Mouse (Mus musculus) erythroblast, embryonic 14.5 days (primary cell): ENCODE results near the gene Oaz1. TPM values are rescaled to one million over a fixed set of nuclear protein-coding genes. Genes with fewer than 3 reads are reported as not detected.
"Not testable (repeated sequence)": the region's sequence is repeated elsewhere in the genome, so short reads cannot be mapped to it uniquely, and the experiment has no call there.

Source experiments
- H3K27me3 ChIP-seq: 2 replicates; pipeline ENCODE4 v1.6.1; 2012; ENCODE audit warnings: inconsistent platforms; ENCODE audit not compliant: control insufficient read depth
- H3K36me3 ChIP-seq: 2 replicates; pipeline ENCODE4 v1.6.1; 2012; ENCODE audit warnings: mild to moderate bottlenecking, inconsistent platforms; ENCODE audit not compliant: control insufficient read depth
- H3K4me1 ChIP-seq: 2 replicates; pipeline ENCODE4 v1.6.1; 2012; ENCODE audit warnings: inconsistent platforms; ENCODE audit not compliant: control insufficient read depth
- H3K4me3 ChIP-seq: replicated peaks from 2 replicates; pipeline ENCODE3; 2012; ENCODE audit warnings: moderate library complexity, mild to moderate bottlenecking, inconsistent platforms
- H3K9me3 ChIP-seq: 2 replicates; pipeline ENCODE4 v1.6.1; 2012; ENCODE audit warnings: low read length, inconsistent platforms, mixed read lengths; ENCODE audit not compliant: control insufficient read depth
- GATA1 ChIP-seq: IDR thresholded peaks from 2 replicates; pipeline ENCODE4 v1.6.1; 2012; ENCODE audit warnings: low read length, inconsistent platforms, mixed read lengths
- TAL1 ChIP-seq: IDR thresholded peaks from 3 replicates; pipeline ENCODE4 v1.6.1; 2012; ENCODE audit warnings: low read length, inconsistent platforms, mixed read lengths
- polyA plus RNA-seq: library from polyadenylated mRNA; stranded (reverse); fragments of >175 nt; gene quantifications from 2 replicates; pipeline ENCODE4 v1.2.3, GENCODE M21; 2012

Gene Oaz1
- polyA plus RNA-seq, 1 experiment: 1,446 TPM

DNA sequence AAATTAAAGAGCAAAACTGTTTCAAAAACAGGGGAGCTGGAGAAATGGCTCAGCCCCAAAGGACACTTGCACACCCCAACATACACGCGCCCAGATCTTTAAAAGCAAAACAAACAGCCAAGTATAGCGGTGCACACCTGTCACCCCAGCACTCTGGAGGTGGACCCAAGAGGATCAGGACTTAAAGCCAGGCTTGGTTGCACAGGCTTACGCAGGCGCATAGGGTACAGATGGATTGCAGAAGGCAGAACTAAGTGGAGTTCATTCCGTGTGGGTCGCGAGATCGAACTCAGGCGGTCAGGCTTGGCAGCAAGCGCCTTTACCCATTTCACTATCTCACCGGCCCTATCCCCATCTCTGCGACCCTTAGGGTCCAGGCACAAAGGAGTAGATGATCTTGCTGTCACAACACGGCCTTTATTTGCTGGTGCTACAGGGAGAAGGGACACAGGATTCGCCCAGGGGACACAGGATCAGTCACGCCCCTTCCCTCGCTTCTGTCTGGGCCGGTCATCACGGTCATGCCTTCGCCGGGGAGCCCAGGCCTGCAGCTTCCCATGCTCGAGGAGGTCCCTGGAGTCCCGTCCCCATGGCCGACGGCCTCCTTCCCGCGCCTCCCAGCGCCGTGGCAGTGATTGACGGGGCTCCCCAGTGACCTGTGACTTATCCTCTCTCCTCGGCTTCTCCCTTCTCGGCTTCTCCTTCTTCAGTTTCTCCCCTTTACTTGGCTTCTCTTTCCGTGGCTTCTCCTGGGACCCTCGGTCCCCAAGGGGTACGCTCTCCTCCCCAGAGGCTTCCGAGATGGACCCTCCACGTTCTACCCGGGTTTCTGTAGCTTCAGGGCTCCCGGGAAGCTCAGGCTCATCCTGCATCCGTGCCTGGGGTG, 18.1 kb upstream of the Oaz1 start:
- TF ChIP-seq GATA1 (no peak), TAL1 (no peak)
- peaks cover 72% of the 10 kb centered on the region for H3K27me3 ChIP-seq
- H3K36me3 ChIP-seq: peaks cover 33% of the 10 kb centered on the region
- H3K9me3 ChIP-seq: peaks cover 3% of the 10 kb centered on the region; the same call in 1 of the 2 replicates
- H3K4me3 ChIP-seq: no peak overlapping the region
- H3K4me1 ChIP-seq: peaks cover 40% of the 10 kb centered on the region

DNA sequence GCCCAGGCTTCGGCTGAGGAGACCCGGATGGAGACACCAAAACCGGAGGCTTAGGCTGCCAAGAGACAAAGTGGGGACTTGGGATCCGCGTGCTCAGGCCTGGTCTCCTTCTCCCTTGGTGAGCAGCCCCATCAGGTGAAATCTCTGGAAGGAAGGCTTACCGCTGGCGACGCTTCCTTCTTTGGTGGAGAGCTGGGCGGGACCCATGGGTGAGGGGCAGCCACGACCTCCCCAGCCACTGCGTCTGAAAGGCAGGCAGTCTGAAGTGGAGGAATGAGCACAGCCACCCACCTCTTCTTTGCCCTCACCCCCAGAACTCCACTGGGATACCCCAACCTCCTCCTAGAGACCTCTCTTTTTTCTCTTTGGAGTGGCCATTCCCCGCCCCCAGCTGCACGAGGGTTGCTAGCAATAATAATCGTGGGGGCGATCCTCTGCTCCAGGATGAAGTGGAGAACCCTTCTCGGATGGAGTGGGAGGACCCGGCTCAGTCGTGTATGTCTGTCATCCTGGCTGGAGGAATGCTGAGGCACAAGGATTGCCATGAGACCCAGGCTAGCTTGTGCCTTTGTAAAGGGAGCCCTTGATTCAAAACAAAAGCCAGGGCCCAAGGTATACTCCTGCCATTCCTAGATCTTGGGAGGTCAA, 17.3 kb upstream of the Oaz1 start:
- peaks cover 25% of the 10 kb centered on the region for H3K36me3 ChIP-seq
- no peak overlapping the region for H3K4me3 ChIP-seq
- H3K27me3 ChIP-seq: peaks cover 76% of the 10 kb centered on the region
- H3K4me1 ChIP-seq: peaks cover 37% of the 10 kb centered on the region
- peaks cover 6% of the 10 kb centered on the region; the same call in 1 of the 2 replicates for H3K9me3 ChIP-seq
- TF ChIP-seq GATA1 (no peak), TAL1 (no peak)

- peaks cover 15% of the 10 kb centered on the region for H3K36me3 ChIP-seq
- H3K27me3 ChIP-seq: peaks cover 79% of the 10 kb centered on the region
- peaks cover 37% of the 10 kb centered on the region for H3K4me1 ChIP-seq
- H3K9me3 ChIP-seq: peaks cover 6% of the 10 kb centered on the region; the same call in 1 of the 2 replicates
- no peak overlapping the region for H3K4me3 ChIP-seq
- TF ChIP-seq TAL1 (no peak), GATA1 (no peak)
Observed at GRCm38 (mm10) chr10:80810084-80810483, 16.4 kb upstream of the Oaz1 start.

DNA sequence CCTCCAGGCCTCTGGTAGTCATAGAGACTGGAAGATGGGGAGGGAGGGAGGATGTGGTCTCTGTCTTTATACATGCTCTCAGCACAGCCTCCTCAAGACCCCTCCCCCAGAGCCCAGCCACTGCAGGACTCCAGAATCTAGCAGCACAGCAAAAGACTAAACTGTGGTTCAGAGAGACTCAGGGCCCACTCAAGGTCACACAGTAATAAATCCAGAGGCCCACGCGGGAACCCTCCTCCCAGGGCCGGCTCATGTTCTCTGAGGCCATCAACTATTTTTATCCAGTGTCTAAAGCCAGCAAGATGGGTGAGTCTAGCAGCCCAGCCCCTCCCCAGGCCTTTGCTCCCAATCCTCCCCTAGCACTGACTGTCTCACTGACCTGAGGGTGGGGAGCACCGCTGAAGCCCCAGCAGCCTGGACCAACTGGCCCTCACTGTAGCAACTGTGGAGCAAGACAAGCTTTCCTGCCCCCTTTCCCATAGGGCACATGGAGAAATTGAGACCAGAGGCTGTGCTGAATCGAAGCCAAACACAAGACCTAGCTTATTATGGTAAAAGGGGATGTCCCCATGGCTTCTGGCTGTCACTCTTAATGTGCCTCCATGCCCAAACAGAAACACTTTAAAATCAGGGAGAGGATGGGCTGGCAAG, 13.9 kb upstream of the Oaz1 start:
- peaks cover 22% of the 10 kb centered on the region for H3K4me1 ChIP-seq
- H3K27me3 ChIP-seq: peaks cover 63% of the 10 kb centered on the region
- no peaks in the 10 kb centered on the region for H3K36me3 ChIP-seq
- H3K4me3 ChIP-seq: no peak overlapping the region
- TF ChIP-seq TAL1: no peak
- no peak for TF ChIP-seq GATA1
- peaks cover 6% of the 10 kb centered on the region; the same call in 1 of the 2 replicates for H3K9me3 ChIP-seq

DNA sequence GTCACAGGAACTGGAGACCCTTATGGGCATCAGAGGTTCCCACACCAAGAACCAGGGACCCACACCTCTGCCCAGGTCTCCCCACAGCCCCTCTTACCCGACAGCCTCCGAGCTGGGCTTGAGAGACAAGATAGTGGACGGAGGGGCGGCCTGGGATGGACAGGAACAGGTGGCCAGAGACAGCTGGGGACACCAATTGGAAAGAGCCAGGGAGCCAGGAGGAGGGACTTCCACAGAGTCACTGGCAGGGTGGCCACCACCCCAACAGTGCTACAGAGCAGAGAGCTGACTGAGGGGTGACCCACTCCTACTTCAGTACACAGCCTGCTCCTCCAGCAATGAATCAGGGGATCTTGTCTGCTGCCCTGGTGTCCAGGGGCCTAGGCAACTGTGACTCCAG, 13.1 kb upstream of the Oaz1 start, which contains the start of gene Jsrp1:
TSS of gene Jsrp1 (minus strand) at position 133 of the 400 bp plus-strand sequence.
- no peak for TF ChIP-seq TAL1
- no peak for TF ChIP-seq GATA1
- Histone ChIP-seq H3K27me3 (peaks cover 55% of the 10 kb centered on the region), H3K4me1 (peaks cover 21% of the 10 kb centered on the region), H3K9me3 (peaks cover 3% of the 10 kb centered on the region; the same call in 1 of the 2 replicates), H3K4me3 (no peak within 1 kb of the TSS), H3K36me3 (no peaks in the 10 kb centered on the region; the same call in 1 of the 2 replicates)

DNA sequence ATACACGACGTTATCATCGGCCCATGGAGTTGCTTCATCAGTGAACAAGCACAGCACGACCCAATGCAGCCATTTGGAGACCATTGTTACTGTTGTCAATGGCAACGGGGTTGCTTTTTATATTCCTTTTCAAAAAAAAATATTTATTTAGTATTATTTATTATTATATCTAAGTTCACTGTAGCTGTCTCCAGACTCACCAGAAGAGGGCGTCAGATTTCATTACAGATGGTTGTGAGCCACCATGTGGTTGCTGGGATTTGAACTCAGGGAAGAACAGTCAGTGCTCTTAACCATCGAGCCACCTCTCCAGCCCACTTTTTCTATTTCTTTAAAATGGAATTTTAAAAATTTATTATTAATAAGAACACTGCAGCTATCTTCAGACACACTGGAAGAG, 11.7 kb upstream of the Oaz1 start:
- H3K9me3 ChIP-seq: peaks cover 3% of the 10 kb centered on the region; the same call in 1 of the 2 replicates
- H3K27me3 ChIP-seq: peaks cover 40% of the 10 kb centered on the region
- no peak for TF ChIP-seq GATA1
- no peak for TF ChIP-seq TAL1

GRCm38 (mm10) chr10:80816303-80816702, 10.2 kb upstream of the Oaz1 start:
- not testable (repeated sequence) for H3K4me3 ChIP-seq, H3K36me3 ChIP-seq, H3K9me3 ChIP-seq
- Histone ChIP-seq H3K27me3 (peaks cover 25% of the 10 kb centered on the region), H3K4me1 (peaks cover 40% of the 10 kb centered on the region)

More for the DNA sequence above, 11.7 kb upstream of the Oaz1 start:
- Histone ChIP-seq H3K4me3 (no peak overlapping the region), H3K36me3 (no peaks in the 10 kb centered on the region; the same call in 1 of the 2 replicates), H3K4me1 (peaks cover 34% of the 10 kb centered on the region)

- peaks cover 42% of the 10 kb centered on the region for H3K4me1 ChIP-seq
- no peaks in the 10 kb centered on the region; the same call in 1 of the 2 replicates for H3K36me3 ChIP-seq
- no peak overlapping the region for H3K4me3 ChIP-seq
- TF ChIP-seq GATA1 (no peak), TAL1 (no peak)
- H3K9me3 ChIP-seq: peaks cover 3% of the 10 kb centered on the region; the same call in 1 of the 2 replicates
- peaks cover 17% of the 10 kb centered on the region for H3K27me3 ChIP-seq
Observed at GRCm38 (mm10) chr10:80817164-80817563, 9.3 kb upstream of the Oaz1 start.

DNA sequence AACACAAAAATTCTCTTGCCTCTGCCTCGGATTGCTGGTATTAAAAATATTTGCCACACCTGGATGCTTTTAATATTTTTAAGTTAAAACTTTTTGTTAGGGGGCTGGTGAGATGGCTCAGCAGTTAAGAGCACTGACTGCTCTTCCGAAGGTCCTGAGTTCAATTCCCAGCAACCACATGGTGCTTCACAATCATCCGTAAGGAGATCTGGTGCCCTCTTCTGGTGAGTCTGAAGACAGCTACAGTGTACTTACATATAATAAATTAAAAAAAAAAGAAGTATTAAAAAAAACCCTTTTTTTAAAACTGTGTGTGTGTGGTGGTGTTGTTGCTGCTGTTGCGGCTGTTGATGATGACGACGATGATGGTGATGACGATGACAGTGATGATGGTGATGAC, 8.5 kb upstream of the Oaz1 start:
- peaks cover 49% of the 10 kb centered on the region for H3K4me1 ChIP-seq
- not testable (repeated sequence) for H3K9me3 ChIP-seq, H3K4me3 ChIP-seq, H3K36me3 ChIP-seq, H3K27me3 ChIP-seq
